Mouse (Mus musculus): ENCODE data around the gene Zgrf1.

- no peak for TF ChIP-seq EP300 (IDR thresholded peaks at IDR 0.05; ENCODE audit: low read depth)
- TF ChIP-seq CTCF (IDR thresholded peaks at IDR 0.05; ENCODE audit: low read depth), result no peak
These were observed 9.3 kb upstream of the Zgrf1 start for GRCm38 (mm10) chr3:127543976-127544375.
